Mouse (Mus musculus) thymus, adult 2 months (tissue): ENCODE data around the gene Sept8. TPM values are rescaled to one million over a fixed set of nuclear protein-coding genes. Genes with fewer than 3 reads are reported as not detected.

Experiments used
- DNase-seq: peaks from one replicate; pipeline ENCODE4 v3.0.0; 2021
- H3K27ac ChIP-seq: fragments of 200-500 bp; 2 replicates; pipeline ENCODE4 v1.5.1; 2012; ENCODE audit warnings: low read length, control low read depth; ENCODE audit not compliant: control insufficient read depth, insufficient read depth
- H3K27me3 ChIP-seq: fragments of 200-500 bp; 2 replicates; pipeline ENCODE4 v1.6.1; 2012; ENCODE audit warnings: mild to moderate bottlenecking, low read length, moderate library complexity, mixed read lengths; ENCODE audit not compliant: control insufficient read depth, insufficient read depth
- H3K36me3 ChIP-seq: fragments of 200-500 bp; 2 replicates; pipeline ENCODE4 v1.6.1; 2012; ENCODE audit warnings: mild to moderate bottlenecking, low read length, moderate library complexity; ENCODE audit not compliant: control insufficient read depth, insufficient read depth
- H3K4me1 ChIP-seq: fragments of 200-500 bp; replicated peaks from 2 replicates; pipeline ENCODE4 v1.6.1; 2012; ENCODE audit warnings: low read length; ENCODE audit not compliant: control insufficient read depth, insufficient read depth
- H3K4me3 ChIP-seq: fragments of 200-500 bp; 2 replicates; pipeline ENCODE4 v1.5.1; 2012; ENCODE audit warnings: mild to moderate bottlenecking, low read length, control low read depth, moderate library complexity; ENCODE audit not compliant: control insufficient read depth, insufficient read depth
- CTCF ChIP-seq: fragments of 200-500 bp; IDR thresholded peaks from 2 replicates; pipeline ENCODE4 v1.5.1; 2012; ENCODE audit warnings: mild to moderate bottlenecking, control low read depth, low read length, moderate library complexity, borderline replicate concordance; ENCODE audit not compliant: control insufficient read depth, poor library complexity, insufficient read depth; ENCODE audit errors: extremely low read depth
- POLR2A ChIP-seq: fragments of 200-500 bp; IDR thresholded peaks from 2 replicates; pipeline ENCODE4 v1.6.1; 2012; ENCODE audit warnings: mild to moderate bottlenecking, low read length, control low read depth, moderate library complexity; ENCODE audit not compliant: control insufficient read depth, poor library complexity, insufficient read depth; ENCODE audit errors: extremely low read depth
- WGBS: fragments of 180-500 bp; shearing (Covaris S2); methylation state at CpG from one replicate; pipeline ENCODE4 v1.1.7; 2018; 5-methylcytosine and 5-hydroxymethylcytosine counted together
- polyA plus RNA-seq: library from polyadenylated mRNA; depleted of rRNA; stranded (reverse); fragments of >200 nt; gene quantifications from 2 replicates; pipeline ENCODE4 v1.2.3, GENCODE M21; 2012; rRNA removed

The Sept8 gene
- 11.5 TPM in 2 replicates for polyA plus RNA-seq

GRCm38 (mm10) chr11:53519207-53520121 lies at the start of gene Sept8:
Sept8 (plus strand) TSS chr11:53519257.
- peak; percentile 26 for DNase-seq
- no peak for TF ChIP-seq POLR2A
- TF ChIP-seq CTCF, result no peak
- H3K4me1 ChIP-seq, result peaks cover 26% of the 10 kb centered on the region
- H3K27ac ChIP-seq, result no peak within 1 kb of the TSS
- no peaks in the 10 kb centered on the region for H3K36me3 ChIP-seq
- WGBS, result 13% methylated on average over 77 of the region's 79 CpGs
- H3K27me3 ChIP-seq, result no peaks in the 10 kb centered on the region
- peak within 1 kb of the TSS; percentile 41 for H3K4me3 ChIP-seq

- 46% methylated on average over 16 of the region's 16 CpGs for WGBS
- no peak overlapping the region for H3K27ac ChIP-seq
- H3K4me3 ChIP-seq, result no peak overlapping the region
- TF ChIP-seq POLR2A (no peak), CTCF (no peak)
- no peak for DNase-seq
- no peaks in the 10 kb centered on the region; the same call in 1 of the 2 replicates for H3K27me3 ChIP-seq
- no peaks in the 10 kb centered on the region for H3K36me3 ChIP-seq
- no peaks in the 10 kb centered on the region for H3K4me1 ChIP-seq
Measured at GRCm38 (mm10) chr11:53469294-53469967, 49.6 kb upstream of the Sept8 start.

GRCm38 (mm10) chr11:53469968-53470695 lies 48.9 kb upstream of the Sept8 start, which contains the start of gene Gm9837:
Gm9837 (minus strand) TSS chr11:53470479.
- DNase-seq, result peak; percentile 86
- Histone ChIP-seq H3K4me1 (no peaks in the 10 kb centered on the region), H3K27me3 (no peaks in the 10 kb centered on the region; the same call in 1 of the 2 replicates), H3K27ac (no peak within 1 kb of the TSS), H3K4me3 (no peak within 1 kb of the TSS), H3K36me3 (no peaks in the 10 kb centered on the region)
- TF ChIP-seq CTCF (peak; percentile 92), POLR2A (no peak)
- 9% methylated on average over 29 of the region's 29 CpGs for WGBS

- 85% methylated on average over 3 of the region's 3 CpGs for WGBS
- no peaks in the 10 kb centered on the region for H3K27me3 ChIP-seq
- H3K4me1 ChIP-seq, result no peaks in the 10 kb centered on the region
- no peak for TF ChIP-seq POLR2A
- no peak for TF ChIP-seq CTCF
- no peaks in the 10 kb centered on the region for H3K36me3 ChIP-seq
- H3K27ac ChIP-seq, result no peak overlapping the region
- no peak overlapping the region for H3K4me3 ChIP-seq
- no peak for DNase-seq
Measured at GRCm38 (mm10) chr11:53472709-53473108, 46.3 kb upstream of the Sept8 start.

- Histone ChIP-seq H3K4me1 (peaks cover 5% of the 10 kb centered on the region), H3K36me3 (no peaks in the 10 kb centered on the region), H3K4me3 (no peak overlapping the region), H3K27ac (no peak overlapping the region), H3K27me3 (peaks cover 15% of the 10 kb centered on the region)
- WGBS, result 55% methylated on average over 8 of the region's 8 CpGs
- DNase-seq, result no peak
- TF ChIP-seq CTCF, result no peak
- no peak for TF ChIP-seq POLR2A
Measured at GRCm38 (mm10) chr11:53475620-53476019, 43.4 kb upstream of the Sept8 start.

GRCm38 (mm10) chr11:53477833-53478232 lies 41.2 kb upstream of the Sept8 start:
- WGBS, result 85% methylated on average over 7 of the region's 7 CpGs
- H3K36me3 ChIP-seq, result no peaks in the 10 kb centered on the region
- no peak for TF ChIP-seq CTCF
- no peak for TF ChIP-seq POLR2A
- peaks cover 5% of the 10 kb centered on the region for H3K4me1 ChIP-seq
- no peak overlapping the region for H3K27ac ChIP-seq
- H3K4me3 ChIP-seq, result no peak overlapping the region
- no peak for DNase-seq
- peaks cover 15% of the 10 kb centered on the region for H3K27me3 ChIP-seq
